Mouse (Mus musculus): ENCODE data around the gene Fam173b.

- TF ChIP-seq CTCF (conservative IDR thresholded peaks at IDR 0.05; ENCODE audit: low read length) (no peak), NANOG (IDR thresholded peaks at IDR 0.05; ENCODE audit: borderline replicate concordance, low read length) (no peak)
Observed at GRCm38 (mm10) chr15:31569325-31570022, 32.2 kb upstream of the Fam173b start.
